Mouse (Mus musculus): ENCODE measurements around the gene Adipoq. TPM values are rescaled to one million over a fixed set of nuclear protein-coding genes. Genes with fewer than 3 reads are reported as not detected.
A peak's percentile ranks its signal among the peaks of the same experiment; 100 is the strongest.
"Not testable (repeated sequence)": the region's sequence is repeated elsewhere in the genome, so short reads cannot be mapped to it uniquely, and the experiment has no call there.

Adipoq gene
- polyA plus RNA-seq (2012; rRNA removed) (not detected in 2 replicates), polyA plus RNA-seq (2014; fragmentation: Nextera tagmentation; extraction: Ambion mirVana) (not detected in 2 replicates)

- TF ChIP-seq EP300 (IDR thresholded peaks at IDR 0.05; ENCODE audit: low read depth) (no peak), CTCF (IDR thresholded peaks at IDR 0.05; ENCODE audit: low read depth) (no peak)
- no peak for ATAC-seq (ENCODE audit: insufficient read depth)
- Histone ChIP-seq H3K9me3 (ENCODE audit: control insufficient read depth, low read length) (no peaks in the 10 kb centered on the region), H3K9ac (replicated peaks) (no peak within 1 kb of the TSS), H3K27me3 (ENCODE audit: control insufficient read depth, insufficient read depth, low read length) (no peaks in the 10 kb centered on the region), H3K4me1 (replicated peaks; ENCODE audit: control insufficient read depth in 2 of 2, insufficient read depth in 2 of 2, low read length in 1 of 2) (peaks cover 0 to 4% of the 10 kb centered on the region in 2 experiments; a peak in 2 of 4 replicates), H3K36me3 (replicated peaks; ENCODE audit: control insufficient read depth, insufficient read depth, low read depth) (no peaks in the 10 kb centered on the region), H3K4me2 (ENCODE audit: low read depth) (no peak within 1 kb of the TSS), H3K4me3 (ENCODE audit: insufficient read depth in 1 of 2, low read depth in 2 of 2, low read length in 2 of 2) (no peak within 1 kb of the TSS), H3K27ac (no peak within 1 kb of the TSS)
- whole genome bisulfite sequencing (ENCODE audit: insufficient replicate concordance), result 53% methylated on average over 3 of the region's 3 CpGs
- DNase-seq (ENCODE audit: low read depth in 3 of 3, low spot score in 3 of 3), result no peak
Measured at GRCm38 (mm10) chr16:23146280-23146679, at the start of gene Adipoq. Gene Adipoq, plus strand, starts transcription at chr16:23146536.

GRCm38 (mm10) chr16:23096886-23097285 is 49.5 kb upstream of the Adipoq start:
- not testable (repeated sequence) for DNase-seq (ENCODE audit: low read depth in 3 of 3, low spot score in 3 of 3); H3K36me3 ChIP-seq (replicated peaks; ENCODE audit: control insufficient read depth, insufficient read depth, low read depth); ATAC-seq (ENCODE audit: insufficient read depth); H3K4me1 ChIP-seq (replicated peaks; ENCODE audit: control insufficient read depth in 2 of 2, insufficient read depth in 2 of 2, low read length in 1 of 2); H3K4me3 ChIP-seq (ENCODE audit: insufficient read depth in 1 of 2, low read depth in 2 of 2, low read length in 2 of 2); H3K9me3 ChIP-seq (ENCODE audit: control insufficient read depth, low read length); H3K4me2 ChIP-seq (ENCODE audit: low read depth); H3K27ac ChIP-seq; H3K27me3 ChIP-seq (ENCODE audit: control insufficient read depth, insufficient read depth, low read length); H3K9ac ChIP-seq (replicated peaks)
- 69% methylated on average over 1 of the region's 1 CpGs for WGBS (ENCODE audit: insufficient replicate concordance)

- DNase-seq (ENCODE audit: low read depth in 3 of 3, low spot score in 3 of 3); H3K27ac ChIP-seq; H3K9me3 ChIP-seq (ENCODE audit: control insufficient read depth, low read length); H3K36me3 ChIP-seq (replicated peaks; ENCODE audit: control insufficient read depth, insufficient read depth, low read depth); H3K4me2 ChIP-seq (ENCODE audit: low read depth); H3K4me1 ChIP-seq (replicated peaks; ENCODE audit: control insufficient read depth in 2 of 2, insufficient read depth in 2 of 2, low read length in 1 of 2); ATAC-seq (ENCODE audit: insufficient read depth); H3K9ac ChIP-seq (replicated peaks); H3K4me3 ChIP-seq (ENCODE audit: insufficient read depth in 1 of 2, low read depth in 2 of 2, low read length in 2 of 2); H3K27me3 ChIP-seq (ENCODE audit: control insufficient read depth, insufficient read depth, low read length): not testable (repeated sequence)
- WGBS (ENCODE audit: insufficient replicate concordance), result 53% methylated on average over 8 of the region's 8 CpGs
Measured at GRCm38 (mm10) chr16:23097290-23098104, 48.8 kb upstream of the Adipoq start.

GRCm38 (mm10) chr16:23098105-23098452 is 48.3 kb upstream of the Adipoq start:
- WGBS (ENCODE audit: insufficient replicate concordance), result 84% methylated on average over 1 of the region's 1 CpGs
- H3K27ac ChIP-seq; ATAC-seq (ENCODE audit: insufficient read depth); H3K4me2 ChIP-seq (ENCODE audit: low read depth); H3K9me3 ChIP-seq (ENCODE audit: control insufficient read depth, low read length); H3K27me3 ChIP-seq (ENCODE audit: control insufficient read depth, insufficient read depth, low read length); DNase-seq (ENCODE audit: low read depth in 3 of 3, low spot score in 3 of 3); H3K4me3 ChIP-seq (ENCODE audit: insufficient read depth in 1 of 2, low read depth in 2 of 2, low read length in 2 of 2); H3K36me3 ChIP-seq (replicated peaks; ENCODE audit: control insufficient read depth, insufficient read depth, low read depth); H3K4me1 ChIP-seq (replicated peaks; ENCODE audit: control insufficient read depth in 2 of 2, insufficient read depth in 2 of 2, low read length in 1 of 2); H3K9ac ChIP-seq (replicated peaks): not testable (repeated sequence)

- no peak for TF ChIP-seq CTCF (IDR thresholded peaks at IDR 0.05; ENCODE audit: low read depth)
- no peak for TF ChIP-seq EP300 (IDR thresholded peaks at IDR 0.05; ENCODE audit: low read depth)
- Histone ChIP-seq H3K4me3 (ENCODE audit: insufficient read depth in 1 of 2, low read depth in 2 of 2, low read length in 2 of 2) (peak overlapping the region in 1 of 2 experiments; percentile 31; a peak in 1 of 4 replicates), H3K27me3 (ENCODE audit: control insufficient read depth, insufficient read depth, low read length) (peaks cover 4% of the 10 kb centered on the region; the same call in 1 of the 2 replicates), H3K9ac (replicated peaks) (no peak overlapping the region), H3K4me1 (replicated peaks; ENCODE audit: control insufficient read depth in 2 of 2, insufficient read depth in 2 of 2, low read length in 1 of 2) (peaks cover 6 to 8% of the 10 kb centered on the region in 2 experiments), H3K9me3 (ENCODE audit: control insufficient read depth, low read length) (no peaks in the 10 kb centered on the region), H3K27ac (no peak overlapping the region), H3K36me3 (replicated peaks; ENCODE audit: control insufficient read depth, insufficient read depth, low read depth) (no peaks in the 10 kb centered on the region), H3K4me2 (ENCODE audit: low read depth) (peak overlapping the region; percentile 52)
- 26% methylated on average over 12 of the region's 12 CpGs for WGBS (ENCODE audit: insufficient replicate concordance)
- no peak for ATAC-seq (ENCODE audit: insufficient read depth)
- DNase-seq (ENCODE audit: low read depth in 3 of 3, low spot score in 3 of 3), result no peak
Measured at GRCm38 (mm10) chr16:23099632-23100031, 46.7 kb upstream of the Adipoq start.

Data from liver, embryonic 14.5 days (tissue).